Mouse (Mus musculus) left cerebral cortex, adult 2 months (tissue): ENCODE results near the gene Tnfrsf17. TPM values are rescaled to one million over a fixed set of nuclear protein-coding genes. Genes with fewer than 3 reads are reported as not detected.
"Not testable (repeated sequence)": the region's sequence is repeated elsewhere in the genome, so short reads cannot be mapped to it uniquely, and the experiment has no call there.

ENCODE experiments used
- DNase-seq, 2 experiments: peaks; one replicate each; pipeline ENCODE4 v3.0.0; 2021 to 2022; ENCODE audit warnings: low spot score in 2 of 2, mixed read lengths in 1 of 2; ENCODE audit errors: extremely low spot score in 1 of 2
- H3K27ac ChIP-seq: fragments of 200-600 bp; 2 replicates; pipeline ENCODE4 v1.8.1; 2022
- H3K4me3 ChIP-seq: fragments of 200-600 bp; 2 replicates; pipeline ENCODE4 v1.8.1; 2022
- CTCF ChIP-seq: fragments of 200-600 bp; IDR thresholded peaks from 2 replicates; pipeline ENCODE4 v1.8.1; 2022; ENCODE audit warnings: antibody characterized with exemption, mild to moderate bottlenecking, moderate library complexity
- intact Hi-C: fragments of 180-260 bp; cut with DNase I; formaldehyde crosslinking; loops from one replicate; pipeline ENCODE4 v1.15.1; 2025
- long read RNA-seq, 2 experiments: library from polyadenylated mRNA; stranded (forward); transcript quantifications; one replicate each; pipeline ENCODE4 v2.0.0; 2021; ENCODE audit warnings: borderline mapping rate in 2 of 2
- total RNA-seq, 2 experiments: library from RNA; stranded (reverse); gene quantifications; 2 replicates each; pipeline ENCODE4 v1.2.3; 2021

Gene Tnfrsf17
- total RNA-seq: not detected
- long read RNA-seq, experiment 1: 0 reads
- long read RNA-seq, experiment 2: 0 reads

GRCm38 (mm10) chr16:11313512-11313911 is at the start of gene Tnfrsf17:
Gene Tnfrsf17 (plus strand): TSS chr16:11313812.
- intact Hi-C loops: no loop called here
- H3K4me3 ChIP-seq: no peak within 1 kb of the TSS
- TF ChIP-seq CTCF: no peak
- H3K27ac ChIP-seq: no peak within 1 kb of the TSS
- no peak for DNase-seq

GRCm38 (mm10) chr16:11266556-11266955 is 47.1 kb upstream of the Tnfrsf17 start:
- intact Hi-C loops: no loop called here
- TF ChIP-seq CTCF: no peak
- no peak overlapping the region for H3K4me3 ChIP-seq
- DNase-seq: no peak
- H3K27ac ChIP-seq: no peak overlapping the region

GRCm38 (mm10) chr16:11269808-11270207 is 43.8 kb upstream of the Tnfrsf17 start:
- no peak for TF ChIP-seq CTCF
- Histone ChIP-seq H3K4me3 (no peak overlapping the region), H3K27ac (no peak overlapping the region)
- DNase-seq: no peak
- intact Hi-C loops: no loop called here

DNA sequence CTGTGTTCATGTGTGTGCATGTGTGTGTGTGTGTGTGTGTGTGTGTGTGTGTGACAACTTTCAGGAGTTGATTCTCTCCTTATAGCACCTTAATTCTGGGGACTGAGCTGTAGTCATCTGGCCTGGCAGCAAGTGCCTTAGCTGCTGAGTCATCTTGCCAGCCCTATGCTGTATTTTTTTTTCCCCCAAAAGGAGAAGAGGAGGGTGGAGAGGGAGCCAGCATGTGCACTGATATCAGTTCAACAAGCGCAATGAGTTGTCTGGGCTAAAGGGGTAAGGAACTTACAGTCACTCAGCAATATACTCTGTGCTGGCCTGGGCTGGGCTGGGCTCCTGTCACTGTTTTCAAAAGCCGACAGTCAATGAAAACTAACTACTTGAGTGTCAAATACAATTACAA is 43.0 kb upstream of the Tnfrsf17 start:
- H3K27ac ChIP-seq: no peak overlapping the region
- no peak for DNase-seq
- no peak for TF ChIP-seq CTCF
- no peak overlapping the region for H3K4me3 ChIP-seq
- intact Hi-C loops: no loop called here

GRCm38 (mm10) chr16:11271073-11271472 is 42.5 kb upstream of the Tnfrsf17 start:
- no peak overlapping the region for H3K4me3 ChIP-seq
- intact Hi-C loops: no loop called here
- no peak overlapping the region for H3K27ac ChIP-seq
- TF ChIP-seq CTCF: no peak
- no peak for DNase-seq

DNA sequence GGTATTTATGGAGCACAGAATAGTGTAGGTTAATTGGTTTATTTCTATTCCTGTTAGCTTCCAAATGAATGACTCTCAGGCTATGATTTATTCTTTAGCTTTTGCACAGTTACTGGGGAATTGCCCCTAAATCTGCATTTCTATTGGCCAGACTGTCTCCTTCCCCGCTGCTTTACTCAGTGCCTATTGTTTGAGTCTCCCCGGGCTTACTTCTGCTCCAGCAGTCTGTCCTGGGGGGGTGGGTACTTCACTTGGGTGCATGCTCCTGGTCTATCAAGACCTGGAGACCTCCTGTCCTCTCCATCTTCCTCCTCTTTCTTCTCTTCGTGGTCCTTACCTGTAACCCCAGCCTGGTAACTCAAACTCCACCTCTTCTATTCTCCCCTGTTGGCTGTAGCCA is 36.7 kb upstream of the Tnfrsf17 start:
- intact Hi-C loops: no loop called here

GRCm38 (mm10) chr16:11278778-11279177 is 34.8 kb upstream of the Tnfrsf17 start:
- TF ChIP-seq CTCF: no peak
- intact Hi-C loops: no loop called here
- no peak for DNase-seq
- Histone ChIP-seq H3K27ac (no peak overlapping the region), H3K4me3 (no peak overlapping the region)

More for the DNA sequence above, 36.7 kb upstream of the Tnfrsf17 start:
- H3K27ac ChIP-seq: no peak overlapping the region
- no peak for DNase-seq
- no peak overlapping the region for H3K4me3 ChIP-seq
- no peak for TF ChIP-seq CTCF

- intact Hi-C loops: loop anchor here (5.0 kb wide), 1 partner anchor 1020 kb away; no protein-coding TSS in a partner anchor
- Histone ChIP-seq H3K27ac (no peak overlapping the region), H3K4me3 (no peak overlapping the region)
- no peak for DNase-seq
- no peak for TF ChIP-seq CTCF
Measured at GRCm38 (mm10) chr16:11282655-11283232, 30.9 kb upstream of the Tnfrsf17 start.

- no peak for TF ChIP-seq CTCF
- intact Hi-C loops: loop anchor here (5.0 kb wide), 1 partner anchor 1017 kb away; no protein-coding TSS in a partner anchor
- no peak for DNase-seq
- H3K27ac ChIP-seq: no peak overlapping the region
- no peak overlapping the region for H3K4me3 ChIP-seq
Measured at GRCm38 (mm10) chr16:11284881-11285280, 28.7 kb upstream of the Tnfrsf17 start.

- intact Hi-C loops: no loop called here
- no peak for TF ChIP-seq CTCF
- no peak overlapping the region for H3K4me3 ChIP-seq
- no peak overlapping the region for H3K27ac ChIP-seq
- no peak for DNase-seq
Measured at GRCm38 (mm10) chr16:11285949-11286348, 27.7 kb upstream of the Tnfrsf17 start.

- H3K4me3 ChIP-seq, DNase-seq, intact Hi-C loops, H3K27ac ChIP-seq: not testable (repeated sequence)
Measured at GRCm38 (mm10) chr16:11288873-11289272, 24.7 kb upstream of the Tnfrsf17 start.

DNA sequence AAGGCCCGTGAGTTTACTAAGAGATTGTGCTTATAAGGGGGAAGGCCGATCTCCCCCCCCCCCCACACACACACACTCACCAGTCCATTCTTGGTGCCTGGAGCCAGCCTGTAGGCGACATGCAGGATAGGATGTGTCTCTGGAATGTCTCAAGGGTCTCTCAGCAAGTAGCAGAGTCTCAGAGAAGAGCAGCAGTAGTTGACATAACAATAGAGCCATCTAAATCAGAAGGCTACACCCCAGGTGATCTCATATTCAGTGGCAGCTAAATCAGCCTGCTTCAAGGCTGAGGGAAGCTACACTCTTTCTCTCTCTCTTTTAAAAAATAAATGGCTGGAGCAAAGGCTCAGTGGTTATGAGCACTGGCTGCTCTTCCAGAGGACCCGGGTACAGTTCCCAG is 18.0 kb upstream of the Tnfrsf17 start:
- H3K27ac ChIP-seq, H3K4me3 ChIP-seq, DNase-seq, intact Hi-C loops: not testable (repeated sequence)

GRCm38 (mm10) chr16:11297700-11298099 is 15.9 kb upstream of the Tnfrsf17 start:
- intact Hi-C loops, H3K27ac ChIP-seq, DNase-seq, H3K4me3 ChIP-seq: not testable (repeated sequence)
- peak; percentile 47 for TF ChIP-seq CTCF
